Mouse (Mus musculus): ENCODE results near the gene Tubd1. TPM values are rescaled to one million over a fixed set of nuclear protein-coding genes. Genes with fewer than 3 reads are reported as not detected.

The Tubd1 gene
- 7.6 TPM for polyA plus RNA-seq (2017; shearing (Covaris generic))

GRCm38 (mm10) chr11:86544639-86545299, at the start of gene Tubd1, which contains the start of gene Rps6kb1:
Gene Tubd1, plus strand, starts transcription at chr11:86544991.
Gene Rps6kb1, minus strand, starts transcription at chr11:86544805.

Other genes with a start within 250 kb of the Tubd1 start
- 6.9 TPM for gene Med13, start 187.4 kb upstream of the Tubd1 start, polyA plus RNA-seq (2017; shearing (Covaris generic))
- gene Rnft1, start 60.3 kb upstream of the Tubd1 start, polyA plus RNA-seq (2017; shearing (Covaris generic)) = 54.4 TPM
- gene Rps6kb1, start 186 bp upstream of the Tubd1 start, polyA plus RNA-seq (2017; shearing (Covaris generic)) = 55.1 TPM
- 200 TPM for gene Vmp1, start 138.8 kb downstream of the Tubd1 start, polyA plus RNA-seq (2017; shearing (Covaris generic))
- gene Ptrh2, start 139.0 kb downstream of the Tubd1 start, polyA plus RNA-seq (2017; shearing (Covaris generic)) = 14.6 TPM
- 181 TPM for gene Cltc, start 212.6 kb downstream of the Tubd1 start, polyA plus RNA-seq (2017; shearing (Covaris generic))